Mouse (Mus musculus) CH12.LX (cell line): ENCODE results near the gene Tada1. TPM values are rescaled to one million over a fixed set of nuclear protein-coding genes. Genes with fewer than 3 reads are reported as not detected.

ENCODE experiments used
- DNase-seq: peaks from one replicate; pipeline ENCODE4 v3.0.0-alpha.2; 2013; ENCODE audit errors: extremely low read depth
- H3K27ac ChIP-seq: 2 replicates; pipeline ENCODE4 v1.5.1; 2012; ENCODE audit warnings: low read depth, mild to moderate bottlenecking, control low read depth, moderate library complexity; ENCODE audit not compliant: insufficient read depth
- H3K27me3 ChIP-seq: replicated peaks from 2 replicates; pipeline ENCODE3; 2012; ENCODE audit warnings: inconsistent platforms
- H3K36me3 ChIP-seq, 2 experiments: replicated peaks in 1 of 2; 2 replicates each; pipeline versions ENCODE3 to v1.6.1; 2012; ENCODE audit warnings: inconsistent platforms in 1 of 2, low read length in 1 of 2, mild to moderate bottlenecking in 1 of 2, mixed read lengths in 1 of 2, moderate library complexity in 1 of 2; ENCODE audit not compliant: control insufficient read depth in 1 of 2, insufficient read depth in 1 of 2
- H3K4me1 ChIP-seq, 2 experiments: 2 replicates each; pipeline ENCODE4 v1.6.1; 2012; ENCODE audit warnings: inconsistent platforms in 1 of 2, moderate library complexity in 1 of 2; ENCODE audit not compliant: insufficient read depth in 2 of 2, control insufficient read depth in 1 of 2
- H3K4me2 ChIP-seq: 2 replicates; pipeline ENCODE4 v1.6.1; 2012; ENCODE audit warnings: low read depth, mild to moderate bottlenecking, control low read depth; ENCODE audit not compliant: poor library complexity, insufficient read depth, severe bottlenecking
- H3K4me3 ChIP-seq, 3 experiments: fragments of 150-350 bp in 1 of 3; sonication (generic) in 1 of 3; replicated peaks in 1 of 3; 2 replicates each; pipeline versions ENCODE3 to v1.5.1; 2011 to 2012; ENCODE audit warnings: low read depth in 2 of 3, low read length in 2 of 3, mild to moderate bottlenecking in 2 of 3, moderate library complexity in 2 of 3, control low read depth in 1 of 3, improper control_type of control experiment in 1 of 3, inconsistent platforms in 1 of 3, mixed read lengths in 1 of 3; ENCODE audit not compliant: poor library complexity in 1 of 3
- H3K79me2 ChIP-seq: replicated peaks from 2 replicates; pipeline ENCODE4 v1.6.1; 2012; ENCODE audit warnings: mild to moderate bottlenecking, moderate library complexity; ENCODE audit not compliant: control insufficient read depth, poor library complexity, insufficient read depth, severe bottlenecking; ENCODE audit errors: extremely low read depth
- H3K9ac ChIP-seq: 2 replicates; pipeline ENCODE4 v1.6.1; 2012; ENCODE audit warnings: low read depth, mild to moderate bottlenecking, control low read depth, moderate library complexity; ENCODE audit not compliant: insufficient read depth
- H3K9me3 ChIP-seq: replicated peaks from 2 replicates; pipeline ENCODE3; 2012; ENCODE audit warnings: low read length, inconsistent platforms, mixed read lengths
- BHLHE40 ChIP-seq: IDR thresholded peaks from 2 replicates; pipeline ENCODE4 v1.6.1; 2011; ENCODE audit warnings: mild to moderate bottlenecking, low read depth, low read length, improper control_type of control experiment
- CHD1 ChIP-seq: IDR thresholded peaks from 2 replicates; pipeline ENCODE4 v1.6.1; 2012; ENCODE audit warnings: low read depth, low read length, improper control_type of control experiment, inconsistent platforms
- CTCF ChIP-seq, 2 experiments: IDR thresholded peaks in 1 of 2; conservative IDR thresholded peaks in 1 of 2; 2 replicates each; pipeline ENCODE4 v1.5.1; 2011 to 2012; ENCODE audit warnings: low read depth in 2 of 2, low read length in 2 of 2, improper control_type of control experiment in 1 of 2, inconsistent platforms in 1 of 2, mild to moderate bottlenecking in 1 of 2, moderate library complexity in 1 of 2
- E2F4 ChIP-seq: IDR thresholded peaks from 2 replicates; pipeline ENCODE4 v1.6.1; 2011; ENCODE audit warnings: low read depth, low read length, improper control_type of control experiment; ENCODE audit not compliant: insufficient replicate concordance
- ELF1 ChIP-seq: IDR thresholded peaks from 2 replicates; pipeline ENCODE4 v1.6.1; 2014; ENCODE audit warnings: low read depth, mild to moderate bottlenecking, inconsistent platforms, low read length, improper control_type of control experiment
- ETS1 ChIP-seq: conservative IDR thresholded peaks from 2 replicates; pipeline ENCODE4 v1.6.1; 2012; ENCODE audit warnings: low read depth, mild to moderate bottlenecking, inconsistent platforms, low read length, improper control_type of control experiment, moderate library complexity
- GABPA ChIP-seq: IDR thresholded peaks from 2 replicates; pipeline ENCODE4 v1.6.1; 2012; ENCODE audit warnings: low read depth, low read length, improper control_type of control experiment, inconsistent platforms; ENCODE audit not compliant: insufficient replicate concordance
- HCFC1 ChIP-seq: IDR thresholded peaks from 2 replicates; pipeline ENCODE4 v1.6.1; 2012; ENCODE audit warnings: low read depth, mild to moderate bottlenecking, inconsistent platforms, low read length, improper control_type of control experiment
- JUN ChIP-seq: IDR thresholded peaks from 2 replicates; pipeline ENCODE4 v1.6.1; 2011; ENCODE audit warnings: low read depth, mild to moderate bottlenecking, low read length, improper control_type of control experiment, moderate library complexity; ENCODE audit not compliant: insufficient read depth
- MAFK ChIP-seq: IDR thresholded peaks from 2 replicates; pipeline ENCODE4 v1.6.1; 2011; ENCODE audit warnings: low read length, improper control_type of control experiment; ENCODE audit not compliant: insufficient replicate concordance
- MYC ChIP-seq: IDR thresholded peaks from 2 replicates; pipeline ENCODE4 v1.6.1; 2011; ENCODE audit warnings: low read depth, mild to moderate bottlenecking, improper control_type of control experiment, low read length
- POLR2A ChIP-seq: IDR thresholded peaks from 2 replicates; pipeline ENCODE4 v1.6.1; 2011; ENCODE audit warnings: low read depth, mild to moderate bottlenecking, improper control_type of control experiment, low read length
- RAD21 ChIP-seq: IDR thresholded peaks from 2 replicates; pipeline ENCODE4 v1.6.1; 2011; ENCODE audit warnings: low read depth, mild to moderate bottlenecking, low read length, improper control_type of control experiment, moderate library complexity
- RCOR1 ChIP-seq: conservative IDR thresholded peaks from 2 replicates; pipeline ENCODE4 v1.6.1; 2012; ENCODE audit warnings: low read depth, mild to moderate bottlenecking, inconsistent platforms, low read length, improper control_type of control experiment
- SIN3A ChIP-seq: IDR thresholded peaks from 2 replicates; pipeline ENCODE4 v1.6.1; 2012; ENCODE audit warnings: low read length, improper control_type of control experiment, inconsistent platforms
- SMC3 ChIP-seq: IDR thresholded peaks from 2 replicates; pipeline ENCODE4 v1.6.1; 2011; ENCODE audit warnings: low read depth, low read length, improper control_type of control experiment
- TCF12 ChIP-seq: IDR thresholded peaks from 2 replicates; pipeline ENCODE4 v1.6.1; 2014; ENCODE audit warnings: low read depth, mild to moderate bottlenecking, inconsistent platforms, low read length, improper control_type of control experiment
- USF1 ChIP-seq: IDR thresholded peaks from 2 replicates; pipeline ENCODE4 v1.6.1; 2014; ENCODE audit warnings: low read depth, mild to moderate bottlenecking, inconsistent platforms, low read length, improper control_type of control experiment
- ZC3H11A ChIP-seq: IDR thresholded peaks from 2 replicates; pipeline ENCODE4 v1.6.1; 2012; ENCODE audit warnings: low read depth, mild to moderate bottlenecking, inconsistent platforms, low read length, improper control_type of control experiment
- ZKSCAN1 ChIP-seq: IDR thresholded peaks from 2 replicates; pipeline ENCODE4 v1.6.1; 2012; ENCODE audit warnings: low read depth, inconsistent platforms, low read length, improper control_type of control experiment, borderline replicate concordance
- ZMIZ1 ChIP-seq: IDR thresholded peaks from 2 replicates; pipeline ENCODE4 v1.6.1; 2012; ENCODE audit warnings: low read depth, mild to moderate bottlenecking, inconsistent platforms, low read length, improper control_type of control experiment
- ZNF384 ChIP-seq: IDR thresholded peaks from 2 replicates; pipeline ENCODE4 v1.6.1; 2012; ENCODE audit warnings: low read depth, low read length, improper control_type of control experiment, inconsistent platforms
- dilution Hi-C: fragments of 300-500 bp; cut with MboI; formaldehyde crosslinking; loops from 2 replicates; pipeline ENCODE4 v1.14.3; 2020; ENCODE audit warnings: low sequenced_read_pairs; ENCODE audit not compliant: extremely low pct_unique_long_range_greater_than_20kb, extremely low pct_ligation_motif_present
- in situ Hi-C: fragments of 300-500 bp; cut with MboI; formaldehyde crosslinking; loops from 3 replicates; pipeline ENCODE4 v1.14.3; 2019; ENCODE audit warnings: low sequenced_read_pairs, low pct_ligation_motif_present, low pct_unique_long_range_greater_than_20kb, mixed read lengths
- polyA plus RNA-seq: library from polyadenylated mRNA; unstranded; fragments of >175 nt; gene quantifications from 2 replicates; pipeline ENCODE4 v1.2.1, GENCODE M21; 2012; ENCODE audit warnings: low read depth; ENCODE audit not compliant: insufficient read length
- total RNA-seq, 2 experiments: library from RNA; depleted of rRNA; stranded (reverse); fragments of 300-350 nt in 1 of 2; fragments of >200 nt in 1 of 2; gene quantifications; 2 replicates each; pipeline ENCODE4 v1.2.3; 2012 to 2014

The Tada1 gene
- total and polyA plus RNA-seq, 3 experiments: 46.3 to 80.1 (median 49.6) TPM

DNA sequence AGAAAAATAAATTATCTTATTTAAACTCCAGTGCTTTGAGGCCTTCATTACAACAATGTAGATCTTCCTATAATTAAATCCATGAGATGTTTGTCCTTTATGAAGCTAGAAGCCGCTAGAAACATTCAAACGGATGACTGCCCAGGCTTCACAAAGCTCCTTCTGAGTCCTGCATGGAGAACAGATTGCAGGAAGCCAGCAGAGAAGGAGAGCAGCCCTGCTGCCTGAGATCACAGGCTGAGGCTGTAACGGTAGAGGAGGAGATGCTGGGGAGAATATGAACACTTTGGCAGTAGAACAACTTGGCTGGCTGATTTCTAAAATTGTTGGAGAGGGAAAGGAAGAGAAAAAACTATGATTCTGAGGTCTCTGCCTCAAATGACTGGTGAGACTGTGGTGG is 48.1 kb upstream of the Tada1 start:
- no peak for TF ChIP-seq ZMIZ1
- no peak for TF ChIP-seq JUN
- Histone ChIP-seq H3K9me3 (no peaks in the 10 kb centered on the region), H3K36me3 (no peaks in the 10 kb centered on the region), H3K4me3 (no peak overlapping the region), H3K27me3 (no peaks in the 10 kb centered on the region), H3K4me1 (no peaks in the 10 kb centered on the region), H3K9ac (no peak overlapping the region), H3K79me2 (no peaks in the 10 kb centered on the region), H3K27ac (no peak overlapping the region), H3K4me2 (no peak overlapping the region)
- dilution Hi-C loops: no loop called here
- in situ Hi-C loops: no loop called here
- DNase-seq: no peak

DNA sequence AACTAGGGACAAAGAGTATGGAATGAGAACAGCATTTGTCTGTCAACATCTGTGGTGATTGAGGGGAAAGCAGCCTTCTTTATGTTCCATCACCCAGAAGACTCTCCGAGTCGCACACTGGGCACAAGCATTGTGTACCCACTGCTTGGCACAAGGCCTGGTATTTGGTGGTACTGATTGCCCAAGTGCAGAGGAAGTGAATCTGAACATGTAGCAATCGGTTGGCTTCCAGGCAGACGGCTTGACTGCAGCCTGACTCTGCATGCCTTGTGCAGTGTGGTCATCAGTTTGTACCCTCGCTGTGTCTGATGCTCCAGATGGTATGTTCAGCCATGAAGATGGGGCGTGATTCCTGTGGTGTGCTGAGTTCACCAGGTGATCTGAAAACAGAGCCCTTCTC is 39.8 kb upstream of the Tada1 start:
- dilution Hi-C loops: no loop called here
- no peak for DNase-seq
- no peak overlapping the region for H3K4me3 ChIP-seq

DNA sequence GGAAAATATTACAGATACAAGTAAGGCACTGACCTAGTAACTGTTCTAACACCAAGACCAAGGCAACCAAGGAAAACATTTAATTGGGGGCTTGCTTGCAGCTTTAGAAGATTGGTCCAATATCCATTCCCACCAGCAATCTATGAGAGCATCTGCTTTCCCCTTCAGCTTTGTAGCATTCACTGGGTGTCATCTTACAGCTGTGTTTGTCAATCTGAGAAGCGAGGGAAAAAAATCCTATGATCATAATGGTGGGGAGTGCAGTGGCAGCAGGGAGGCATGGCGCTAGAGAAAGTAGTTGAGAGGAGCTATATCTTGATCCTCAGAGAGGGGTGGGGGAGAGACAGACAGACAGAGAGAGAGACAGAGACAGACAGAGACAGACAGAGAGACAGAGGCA is 36.8 kb upstream of the Tada1 start:
- Histone ChIP-seq H3K4me1 (peaks cover 6 to 21% of the 10 kb centered on the region in 2 experiments), H3K79me2 (no peaks in the 10 kb centered on the region), H3K9ac (no peak overlapping the region), H3K27me3 (no peaks in the 10 kb centered on the region), H3K4me3 (no peak overlapping the region), H3K4me2 (no peak overlapping the region), H3K27ac (no peak overlapping the region), H3K9me3 (no peaks in the 10 kb centered on the region), H3K36me3 (no peaks in the 10 kb centered on the region)
- no peak for TF ChIP-seq TCF12
- no peak for TF ChIP-seq USF1
- TF ChIP-seq SMC3: no peak
- TF ChIP-seq ZKSCAN1: no peak
- no peak for TF ChIP-seq RCOR1
- TF ChIP-seq MAFK: no peak
- TF ChIP-seq HCFC1: no peak
- no peak for TF ChIP-seq SIN3A
- no peak for TF ChIP-seq POLR2A
- no peak for TF ChIP-seq ZC3H11A
- no peak for TF ChIP-seq CHD1
- TF ChIP-seq ETS1: no peak
- no peak for TF ChIP-seq RAD21
- no peak for TF ChIP-seq CTCF (conservative IDR thresholded peaks at IDR 0.05 in 1 of 2, IDR thresholded peaks at IDR 0.05 in 1 of 2; ENCODE audit: low read depth in 2 of 2, low read length in 2 of 2)
- TF ChIP-seq JUN: no peak
- TF ChIP-seq E2F4: no peak
- no peak for TF ChIP-seq BHLHE40
- no peak for TF ChIP-seq ZNF384
- in situ Hi-C loops (no loop called here), dilution Hi-C loops (no loop called here)
- DNase-seq: no peak

More for the DNA sequence above, 39.8 kb upstream of the Tada1 start:
- Histone ChIP-seq H3K36me3 (no peaks in the 10 kb centered on the region), H3K4me1 (peaks cover 0 to 3% of the 10 kb centered on the region in 2 experiments; a peak in 2 of 4 replicates), H3K79me2 (no peaks in the 10 kb centered on the region), H3K9me3 (no peaks in the 10 kb centered on the region), H3K4me2 (no peak overlapping the region), H3K9ac (no peak overlapping the region), H3K27ac (no peak overlapping the region), H3K27me3 (no peaks in the 10 kb centered on the region)
- in situ Hi-C loops: no loop called here
- TF ChIP-seq POLR2A: no peak
- no peak for TF ChIP-seq MYC
- TF ChIP-seq GABPA: no peak
- TF ChIP-seq USF1: no peak
- no peak for TF ChIP-seq ELF1
